Mouse (Mus musculus) granulocyte monocyte progenitor cell, adult 5-6 weeks (primary cell): Measurements from ENCODE around the gene Slc35a3. TPM values are rescaled to one million over a fixed set of nuclear protein-coding genes. Genes with fewer than 3 reads are reported as not detected.
A peak's percentile ranks its signal among the peaks of the same experiment; 100 is the strongest.
"Not testable (repeated sequence)": the region's sequence is repeated elsewhere in the genome, so short reads cannot be mapped to it uniquely, and the experiment has no call there.

Experiments
- ATAC-seq: replicated peaks from 2 replicates; pipeline ENCODE4 v1.8.0; 2016; ENCODE audit warnings: mild to moderate bottlenecking, moderate TSS enrichment, inconsistent platforms; ENCODE audit not compliant: poor library complexity, severe bottlenecking
- total RNA-seq, 2 experiments: library from RNA; stranded (forward) in 1 of 2; stranded (reverse) in 1 of 2; fragments of 200-712, 200-1000 nt in 1 of 2; fragments of >200 nt in 1 of 2; fragmentation: Nextera tagmentation in 1 of 2; gene quantifications; 2 replicates each; pipeline ENCODE4 v1.2.3; 2014 to 2017

The Slc35a3 gene
- total RNA-seq, 2 experiments from 2014 or later = 33.6 to 59.4 TPM

DNA sequence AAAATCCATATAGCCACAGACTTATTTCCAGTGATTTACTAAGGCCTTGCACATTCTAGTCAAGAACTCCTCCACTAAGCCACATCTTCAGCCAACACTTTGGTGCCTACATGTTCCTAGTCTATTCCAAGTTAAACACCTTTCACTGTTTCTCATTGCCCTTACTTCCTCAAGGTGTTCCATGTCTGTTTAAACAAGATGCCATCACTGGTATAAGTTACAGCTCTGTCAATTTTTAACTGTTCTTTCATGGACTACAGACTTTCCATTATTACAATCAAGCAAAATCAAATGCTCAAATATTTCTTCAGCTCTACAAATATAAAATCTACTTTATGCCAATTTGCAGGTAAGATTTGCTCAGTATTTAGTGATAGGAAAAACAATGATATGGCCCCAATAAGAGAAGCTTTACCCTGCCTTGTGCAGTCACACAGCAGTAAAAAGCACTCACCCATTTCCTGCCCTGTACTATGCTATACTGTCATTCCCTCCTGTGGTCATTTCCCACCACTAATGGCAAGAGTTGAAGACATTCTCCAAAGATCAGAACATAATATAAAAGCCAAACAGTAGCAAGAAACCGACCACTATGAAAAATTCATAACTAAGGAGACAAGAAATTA lies 9.9 kb downstream of the Slc35a3 start:
- no peak for ATAC-seq

DNA sequence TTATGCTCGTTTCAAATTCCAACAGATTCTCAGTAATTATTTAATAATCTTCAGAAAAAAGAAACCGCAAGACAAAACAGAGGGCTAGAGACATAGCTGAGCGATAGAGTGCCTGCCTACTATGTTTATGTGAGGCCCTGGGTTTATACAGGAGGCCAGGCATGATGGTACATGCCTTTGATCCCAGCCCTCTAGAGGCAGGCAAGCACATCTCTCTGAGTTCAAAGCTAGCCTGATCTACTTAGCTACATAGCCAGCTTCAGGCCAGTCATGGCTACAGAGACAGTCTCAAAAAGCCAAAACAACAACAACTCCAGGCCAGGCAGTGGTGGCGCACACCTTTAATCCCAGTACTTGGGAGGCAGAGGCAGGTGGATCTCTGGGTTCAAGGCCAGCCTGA lies 11.0 kb downstream of the Slc35a3 start:
- no peak for ATAC-seq

- no peak for ATAC-seq
These were observed 13.8 kb downstream of the Slc35a3 start for GRCm38 (mm10) chr3:116698786-116699185.

DNA sequence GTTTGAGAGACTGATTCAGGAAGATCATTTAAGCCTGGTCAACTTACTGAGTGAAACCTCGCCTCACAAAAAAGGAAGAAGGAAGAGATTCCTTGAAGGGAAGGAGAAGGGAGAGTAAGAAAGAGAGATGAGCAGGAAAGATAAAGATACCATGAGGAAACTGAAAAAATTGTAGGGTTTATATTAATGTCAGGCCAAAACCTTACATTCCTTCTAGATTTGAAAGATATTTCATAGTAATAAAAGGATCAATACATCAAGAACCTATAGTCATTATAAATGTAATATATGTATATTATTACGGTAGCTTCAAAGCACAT lies 17.0 kb downstream of the Slc35a3 start:
- ATAC-seq = no peak

DNA sequence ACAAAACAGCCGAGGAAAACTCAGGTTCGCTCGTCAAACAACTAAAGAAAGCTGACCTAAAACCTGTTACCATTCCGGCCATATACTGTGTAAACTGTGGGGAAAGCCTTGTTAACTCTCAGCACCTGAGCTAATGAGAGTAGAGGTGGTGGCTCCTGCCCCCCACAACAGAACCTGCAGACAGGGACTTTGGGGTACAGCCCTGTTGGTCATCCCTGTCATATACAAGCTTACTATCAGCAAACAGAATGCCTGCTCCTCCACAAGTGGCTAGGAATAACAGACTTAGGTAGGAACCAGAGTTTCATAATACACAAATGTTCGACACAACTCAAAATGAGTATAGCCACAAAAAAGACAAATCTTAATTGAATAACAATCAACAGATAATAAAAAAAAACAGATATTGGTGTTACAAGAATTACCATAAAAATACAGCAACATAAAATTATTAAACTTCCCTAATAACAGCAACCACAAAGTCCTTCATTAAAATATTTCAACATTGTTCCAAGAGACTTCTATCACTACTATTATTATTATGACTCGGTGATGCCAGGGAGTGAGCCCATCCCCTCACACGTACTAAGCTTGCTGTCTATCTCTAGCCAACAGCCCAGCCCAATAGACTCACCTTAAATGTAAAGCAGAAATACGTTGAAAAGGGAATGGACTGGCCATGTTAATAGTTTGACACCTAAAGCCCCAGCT lies 17.5 kb downstream of the Slc35a3 start:
- ATAC-seq = no peak

DNA sequence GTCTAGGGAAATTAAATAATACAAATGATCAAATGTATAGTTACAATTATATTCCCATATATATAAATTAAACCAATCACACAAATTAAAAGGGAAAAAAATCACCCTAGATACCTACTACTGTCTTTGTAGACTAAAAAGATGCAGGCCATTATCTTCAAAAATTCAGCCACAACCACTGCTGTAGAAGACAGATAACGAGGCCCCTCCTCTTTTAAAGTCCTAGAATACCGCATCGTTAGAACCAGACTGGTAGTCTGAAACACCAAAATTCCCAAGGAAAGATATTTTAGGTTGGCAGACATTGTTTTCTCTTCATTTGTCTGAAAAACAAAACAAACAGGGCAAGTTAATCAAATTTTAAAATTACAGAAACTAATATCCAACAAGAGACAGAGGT lies 18.3 kb downstream of the Slc35a3 start:
- ATAC-seq = no peak

GRCm38 (mm10) chr3:116681160-116681559 lies 31.5 kb downstream of the Slc35a3 start, which contains the start of gene Gm43191:
TSS of gene Gm43191 (minus strand) at chr3:116681260.
- no peak for ATAC-seq

GRCm38 (mm10) chr3:116664281-116664680 lies 48.4 kb downstream of the Slc35a3 start:
- ATAC-seq = not testable (repeated sequence)

DNA sequence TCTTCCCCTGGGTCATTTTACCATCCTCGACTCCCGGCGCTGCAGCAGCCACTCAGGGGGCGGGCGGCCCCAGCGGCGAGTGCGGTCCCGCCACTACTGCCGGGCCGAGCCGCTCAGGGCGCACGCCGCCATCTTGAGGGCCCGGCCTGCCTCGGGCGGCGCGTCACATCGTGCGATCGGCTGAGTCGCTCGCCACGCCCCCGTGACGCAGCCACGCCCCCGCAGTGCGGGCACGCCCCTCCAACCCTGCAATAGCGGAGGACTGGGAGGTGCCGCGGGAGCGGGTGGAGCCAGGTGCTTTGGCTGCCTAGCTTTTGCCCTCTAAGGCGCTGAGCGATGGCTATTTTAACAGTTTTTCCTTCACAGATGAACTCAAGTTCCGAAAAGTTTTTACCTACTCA lies 50.2 kb downstream of the Slc35a3 start, which contains the start of gene Mfsd14a:
Gene Mfsd14a (minus strand): TSS at position 215 of the 401 bp plus-strand sequence.
- ATAC-seq = peak; percentile 93

- peak; percentile 71 for ATAC-seq
These were observed 50.7 kb downstream of the Slc35a3 start for GRCm38 (mm10) chr3:116661870-116662414.

- no peak for ATAC-seq
These were observed 51.3 kb downstream of the Slc35a3 start for GRCm38 (mm10) chr3:116661288-116661869.

DNA sequence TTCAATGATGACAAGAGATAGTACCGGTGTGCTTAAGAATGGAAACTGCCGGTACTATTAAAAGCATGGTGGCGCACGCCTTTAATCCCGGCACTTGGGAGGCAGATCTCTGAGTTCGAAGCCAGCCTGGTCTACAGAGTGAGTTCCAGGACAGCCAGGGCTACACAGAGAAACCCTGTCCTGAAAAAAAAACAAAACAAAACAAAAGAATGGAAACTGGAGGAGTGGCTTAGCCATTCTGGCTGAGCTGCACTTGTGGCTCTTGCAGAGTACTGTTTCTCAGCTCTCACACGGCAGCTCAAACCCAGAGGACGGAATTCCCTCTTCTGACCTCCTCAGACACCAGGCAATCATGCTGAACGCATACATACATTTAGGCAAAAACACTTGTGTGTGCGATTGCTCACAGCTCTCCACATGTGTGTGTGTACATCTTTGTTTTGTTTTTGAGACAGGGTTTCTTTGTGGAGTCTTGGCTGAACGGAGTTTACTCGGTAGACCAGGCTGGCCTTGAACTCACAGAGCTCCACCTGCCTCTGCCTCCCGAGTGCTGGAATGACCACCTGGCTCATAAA lies 52.7 kb downstream of the Slc35a3 start:
- no peak for ATAC-seq

DNA sequence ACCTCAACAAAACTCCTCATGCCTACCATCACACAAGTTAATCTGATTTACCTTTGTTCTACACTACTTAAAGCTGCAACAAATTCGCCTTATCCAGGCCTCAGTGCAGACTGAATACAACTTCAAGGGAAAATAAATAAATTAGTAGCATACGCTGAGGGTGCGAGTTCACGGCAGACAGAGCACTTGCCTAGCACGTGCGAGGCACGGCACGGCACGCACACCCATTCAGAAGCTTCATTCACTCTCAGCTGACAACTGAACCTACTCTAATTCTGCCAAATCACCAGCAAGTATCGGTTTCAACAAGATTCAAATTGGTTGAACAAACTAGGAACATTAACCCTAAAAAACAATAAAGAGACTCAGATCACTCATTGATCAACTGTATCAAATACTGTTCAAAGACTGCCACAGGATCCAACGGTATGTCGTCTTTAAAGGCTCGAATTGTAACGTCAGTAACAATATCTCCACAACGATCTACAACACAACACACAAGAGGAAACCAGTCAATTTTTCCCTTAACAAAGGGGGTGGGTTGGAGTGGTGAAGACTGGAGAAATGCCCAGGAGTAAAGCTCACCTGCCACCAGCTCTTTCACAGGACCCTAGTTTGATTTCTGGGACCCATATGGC lies 53.6 kb downstream of the Slc35a3 start:
- no peak for ATAC-seq

DNA sequence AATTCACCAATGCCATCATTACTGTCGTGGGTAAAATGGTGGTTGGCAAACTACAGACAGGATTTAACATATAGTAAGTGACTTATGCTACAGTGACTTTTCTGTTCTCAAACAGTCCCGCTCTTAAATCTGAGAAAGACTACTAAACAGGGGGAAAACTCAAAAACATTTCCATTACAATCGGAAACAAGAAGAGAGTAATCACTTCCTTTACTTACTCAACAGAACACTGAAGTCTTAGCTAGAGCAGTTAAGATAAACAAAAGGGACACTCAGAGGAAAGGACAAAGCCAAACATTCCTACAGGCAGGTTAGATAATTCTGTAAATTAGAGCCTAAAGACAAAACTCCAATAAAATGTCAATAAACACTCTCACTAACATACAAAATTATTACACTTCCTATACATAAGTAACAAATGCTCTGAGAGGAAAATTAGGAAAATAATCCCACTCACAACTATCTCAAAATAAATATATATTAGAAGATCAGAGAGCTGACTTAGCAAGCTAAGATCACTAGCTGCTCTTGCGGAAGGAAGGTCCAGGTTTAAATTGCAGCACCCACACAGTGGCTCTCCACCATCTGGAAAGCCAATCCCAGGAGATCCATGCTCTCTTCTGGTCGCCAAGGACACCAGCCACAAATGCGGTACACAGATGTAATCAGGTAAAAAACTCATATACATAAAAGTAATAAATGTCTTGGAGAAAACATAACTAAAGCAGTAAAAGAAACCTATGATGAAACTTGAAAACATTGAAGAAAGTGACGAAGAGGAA lies 56.3 kb downstream of the Slc35a3 start:
- no peak for ATAC-seq

DNA sequence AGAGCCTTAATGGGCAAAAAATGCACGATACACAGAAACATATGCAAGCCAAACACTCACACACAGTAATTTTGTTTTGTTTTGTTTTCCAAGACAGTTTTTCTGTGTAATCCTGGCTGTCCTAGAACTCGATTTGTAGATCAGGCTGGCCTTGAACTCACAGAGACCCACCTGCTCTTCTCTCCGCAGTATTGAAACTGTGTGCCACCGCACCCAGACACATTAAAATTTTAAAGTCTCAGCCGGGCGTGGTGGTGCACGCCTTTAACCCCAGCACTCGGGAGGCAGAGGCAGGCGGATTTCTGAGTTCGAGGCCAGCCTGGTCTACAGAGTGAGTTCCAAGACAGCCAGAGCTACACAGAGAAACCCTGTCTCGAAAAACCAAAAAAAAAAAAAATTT lies 58.6 kb downstream of the Slc35a3 start:
- ATAC-seq = not testable (repeated sequence)

GRCm38 (mm10) chr3:116653278-116653945 lies 59.2 kb downstream of the Slc35a3 start:
- ATAC-seq = peak; percentile 6; the same call in 1 of the 2 replicates

- no peak for ATAC-seq
These were observed 60.6 kb downstream of the Slc35a3 start for GRCm38 (mm10) chr3:116652033-116652446.

- no peak for ATAC-seq
These were observed 61.9 kb downstream of the Slc35a3 start for GRCm38 (mm10) chr3:116650698-116651097.

- ATAC-seq = peak; percentile 81
These were observed 63.8 kb downstream of the Slc35a3 start for GRCm38 (mm10) chr3:116648805-116649204.
